In genomic region chr1:153753725-153754464, GRCm38 (mm10) we compare ENCODE assay signal across 18 mouse cellular contexts. TPM values are rescaled to one million over a fixed set of nuclear protein-coding genes. Genes with fewer than 3 reads are reported as not detected.
A peak's percentile ranks its signal among the peaks of the same experiment; 100 is the strongest.
DNase-seq lines count a peak whose midpoint lies in the region; ATAC-seq and TF ChIP-seq lines count a peak whose summit lies in the region.
"Had no signal": no experiment of that assay in that cellular context is flagged by ENCODE, and none has a peak within 500 bp of the region (broad histone marks: within the 10 kb centered on the region; RNA-seq: fewer than 3 reads in every experiment).

No protein-coding gene starts in this region.

- H3K36me3 ChIP-seq in forebrain, embryonic 11.5 days (ENCODE audit: control insufficient read depth, insufficient read depth, low read length) = no peaks in the 10 kb centered on the region; the same call in 1 of the 2 replicates
- H3K36me3 ChIP-seq in forebrain, embryonic 10.5 days (replicated peaks) = no peaks in the 10 kb centered on the region
- no peaks in the 10 kb centered on the region for H3K36me3 ChIP-seq in limb, embryonic 11.5 days (ENCODE audit: control insufficient read depth, insufficient read depth, low read length)
- H3K36me3 ChIP-seq in limb, embryonic 10.5 days = no peaks in the 10 kb centered on the region
- no peaks in the 10 kb centered on the region for H3K36me3 ChIP-seq in lung, embryonic 14.5 days (ENCODE audit: insufficient read depth)

- no peaks in the 10 kb centered on the region for H3K9me3 ChIP-seq in forebrain, embryonic 11.5 days (ENCODE audit: control insufficient read depth, low read length)
- H3K9me3 ChIP-seq in forebrain, embryonic 10.5 days = no peaks in the 10 kb centered on the region
- no peaks in the 10 kb centered on the region for H3K9me3 ChIP-seq in limb, embryonic 11.5 days (ENCODE audit: control insufficient read depth, low read length)
- H3K9me3 ChIP-seq in limb, embryonic 10.5 days (replicated peaks) = no peaks in the 10 kb centered on the region
- H3K9me3 ChIP-seq in lung, embryonic 14.5 days (ENCODE audit: low read depth, low read length) = no peaks in the 10 kb centered on the region
- H3K9me3 ChIP-seq: midbrain, embryonic 10.5 days; neural tube, embryonic 12.5 days had no signal

- no peaks in the 10 kb centered on the region for H3K27me3 ChIP-seq in forebrain, embryonic 11.5 days (ENCODE audit: control insufficient read depth, insufficient read depth, low read length)
- peaks cover 8% of the 10 kb centered on the region; the same call in 1 of the 2 replicates for H3K27me3 ChIP-seq in forebrain, embryonic 10.5 days (ENCODE audit: poor library complexity, severe bottlenecking)
- no peaks in the 10 kb centered on the region for H3K27me3 ChIP-seq in limb, embryonic 11.5 days (ENCODE audit: control insufficient read depth, insufficient read depth, low read length)
- H3K27me3 ChIP-seq in limb, embryonic 10.5 days (ENCODE audit: low read depth, poor library complexity, severe bottlenecking) = 0 out of 2 replicates have a peak, but pooled peaks cover 6% of the 10 kb centered on the region
- H3K27me3 ChIP-seq in lung, embryonic 14.5 days (ENCODE audit: insufficient read depth, low read length) = no peaks in the 10 kb centered on the region
- H3K27me3 ChIP-seq: neural tube, embryonic 12.5 days had no signal

- DNase-seq in forebrain, embryonic 11.5 days (ENCODE audit: low spot score) = peak; percentile 38
- DNase-seq in forebrain, embryonic 10.5 days (ENCODE audit: extremely low spot score, low spot score) = no peak
- DNase-seq in limb, embryonic 11.5 days (ENCODE audit: low spot score) = peak; percentile 19
- DNase-seq in limb, embryonic 10.5 days (ENCODE audit: low spot score) = no peak
- DNase-seq in lung, embryonic 14.5 days = peak; percentile 81
- peak; percentile 36 to 66 for DNase-seq in lung, postnatal 4 days
- no peak for DNase-seq in embryo, embryonic 9.5 days (ENCODE audit: extremely low spot score)
- DNase-seq in left cerebral cortex, adult 11 months (ENCODE audit: low spot score) = no peak
- DNase-seq: cerebellum, postnatal 10 days; heart, postnatal 36 days; kidney, adult 2 months; kidney, postnatal 36 days; layer of hippocampus, adult 9-11 months; thymus, postnatal 4 days had no signal

- WGBS in forebrain, embryonic 11.5 days = 84% methylated on average over 25 of the region's 25 CpGs
- WGBS in forebrain, embryonic 10.5 days = 84% methylated on average over 25 of the region's 25 CpGs
- WGBS in limb, embryonic 11.5 days = 75% methylated on average over 25 of the region's 25 CpGs
- 76% methylated on average over 25 of the region's 25 CpGs for WGBS in limb, embryonic 10.5 days
- WGBS in lung, embryonic 14.5 days = 42% methylated on average over 25 of the region's 25 CpGs

- ATAC-seq in forebrain, embryonic 11.5 days (replicated peaks; ENCODE audit: low FRiP score) = no peak
- ATAC-seq in limb, embryonic 11.5 days (ENCODE audit: insufficient number of reproducible peaks, low FRiP score, low TSS enrichment, low read depth) = no peak
- ATAC-seq in lung, embryonic 14.5 days (ENCODE audit: insufficient read depth) = peak; percentile 21; the same call in 1 of the 2 replicates
- ATAC-seq: forebrain, embryonic 16.5 days; hindbrain, embryonic 16.5 days had no signal

- peak; percentile 25; the same call in 1 of the 2 replicates for TF ChIP-seq CTCF in lung, embryonic 14.5 days (IDR thresholded peaks at IDR 0.05; ENCODE audit: low read depth)

- H3K27ac ChIP-seq in forebrain, embryonic 11.5 days (ENCODE audit: low read depth, low read length) = no peak overlapping the region
- H3K27ac ChIP-seq in forebrain, embryonic 10.5 days = no peak overlapping the region
- no peak overlapping the region for H3K27ac ChIP-seq in limb, embryonic 11.5 days (replicated peaks; ENCODE audit: low read depth, low read length)
- H3K27ac ChIP-seq in limb, embryonic 10.5 days = no peak overlapping the region
- H3K27ac ChIP-seq in lung, embryonic 14.5 days (ENCODE audit: low read depth) = no peak overlapping the region
- H3K27ac ChIP-seq: midbrain, embryonic 10.5 days; neural tube, embryonic 12.5 days had no signal

- H3K4me1 ChIP-seq in forebrain, embryonic 11.5 days (replicated peaks; ENCODE audit: control insufficient read depth, insufficient read depth, low read length) = no peaks in the 10 kb centered on the region; the same call in 1 of the 2 replicates
- peaks cover 13% of the 10 kb centered on the region for H3K4me1 ChIP-seq in forebrain, embryonic 10.5 days
- 0 out of 2 replicates have a peak, but pooled peaks cover 3% of the 10 kb centered on the region for H3K4me1 ChIP-seq in limb, embryonic 11.5 days (ENCODE audit: control insufficient read depth, insufficient read depth, low read length)
- H3K4me1 ChIP-seq in limb, embryonic 10.5 days = peaks cover 17% of the 10 kb centered on the region
- H3K4me1 ChIP-seq in lung, embryonic 14.5 days (ENCODE audit: insufficient read depth) = peaks cover 7% of the 10 kb centered on the region; the same call in 1 of the 2 replicates

- H3K4me2 ChIP-seq in forebrain, embryonic 11.5 days (ENCODE audit: low read depth, low read length, severe bottlenecking) = no peak overlapping the region
- no peak overlapping the region for H3K4me2 ChIP-seq in limb, embryonic 11.5 days (ENCODE audit: low read depth, severe bottlenecking)
- peak overlapping the region; percentile 47 for H3K4me2 ChIP-seq in lung, embryonic 14.5 days
- H3K4me2 ChIP-seq: neural tube, embryonic 12.5 days had no signal

- no peak overlapping the region for H3K9ac ChIP-seq in forebrain, embryonic 11.5 days (ENCODE audit: low read length)
- H3K9ac ChIP-seq in limb, embryonic 11.5 days (ENCODE audit: low read length) = no peak overlapping the region
- no peak overlapping the region for H3K9ac ChIP-seq in lung, embryonic 14.5 days
- H3K9ac ChIP-seq: neural tube, embryonic 12.5 days had no signal

- H3K4me3 ChIP-seq in forebrain, embryonic 11.5 days (ENCODE audit: low read depth, low read length) = no peak overlapping the region
- H3K4me3 ChIP-seq in forebrain, embryonic 10.5 days = no peak overlapping the region
- H3K4me3 ChIP-seq in limb, embryonic 11.5 days (ENCODE audit: low read depth, low read length) = no peak overlapping the region
- no peak overlapping the region for H3K4me3 ChIP-seq in limb, embryonic 10.5 days
- no peak overlapping the region for H3K4me3 ChIP-seq in lung, embryonic 14.5 days (ENCODE audit: low read depth, low read length)
- H3K4me3 ChIP-seq: midbrain, embryonic 10.5 days; neural tube, embryonic 12.5 days had no signal

RNA-seq across cellular contexts. Expression of gene Rnasel, which starts 4.7 kb away (rescaled TPM):
- 19.3 and 19.5 TPM in 2 replicates for polyA plus RNA-seq in forebrain, embryonic 11.5 days (2014; fragmentation: Nextera tagmentation; extraction: Ambion mirVana)
- 7.4 and 7.7 TPM in 2 replicates for polyA plus RNA-seq in forebrain, embryonic 10.5 days (2016; fragmentation: Nextera tagmentation; extraction: Ambion mirVana)
- polyA plus RNA-seq in limb, embryonic 11.5 days (2014; fragmentation: Nextera tagmentation; extraction: Ambion mirVana) = 9.1 and 10.2 TPM in 2 replicates
- 4.0 and 8.2 TPM in 2 replicates for polyA plus RNA-seq in limb, embryonic 10.5 days (2016; fragmentation: Nextera tagmentation; extraction: Ambion mirVana)
- polyA plus RNA-seq in lung, embryonic 14.5 days (2014; fragmentation: Nextera tagmentation; extraction: Ambion mirVana) = 6.8 and 7.7 TPM in 2 replicates

RNA-seq across cellular contexts. Expression of gene Rgs16, which starts 13.7 kb away (rescaled TPM):
- 24.3 and 25.3 TPM in 2 replicates for polyA plus RNA-seq in forebrain, embryonic 11.5 days (2014; fragmentation: Nextera tagmentation; extraction: Ambion mirVana)
- 26.2 and 31.0 TPM in 2 replicates for polyA plus RNA-seq in forebrain, embryonic 10.5 days (2016; fragmentation: Nextera tagmentation; extraction: Ambion mirVana)
- 4.8 and 4.9 TPM in 2 replicates for polyA plus RNA-seq in limb, embryonic 11.5 days (2014; fragmentation: Nextera tagmentation; extraction: Ambion mirVana)
- polyA plus RNA-seq in limb, embryonic 10.5 days (2016; fragmentation: Nextera tagmentation; extraction: Ambion mirVana) = 3.1 and 6.0 TPM in 2 replicates
- polyA plus RNA-seq in lung, embryonic 14.5 days (2014; fragmentation: Nextera tagmentation; extraction: Ambion mirVana) = 0.34 and 0.54 TPM in 2 replicates

Comparison
In these comparisons a context has a peak if more than half of its experiments do, and no peak if none do; other contexts are left out.
1. DNase-seq: peak in forebrain, embryonic 11.5 days (single experiment), limb, embryonic 11.5 days (single experiment), lung, embryonic 14.5 days (single experiment) and lung, postnatal 4 days (2 of 2); none in forebrain, embryonic 10.5 days (single experiment), limb, embryonic 10.5 days (single experiment), embryo, embryonic 9.5 days (single experiment) and left cerebral cortex, adult 11 months (single experiment).